17 mouse cellular contexts compared by ENCODE assay signal in genomic region chr5:114555424-114555823, GRCm38 (mm10). TPM values are rescaled to one million over a fixed set of nuclear protein-coding genes. Genes with fewer than 3 reads are reported as not detected.
DNase-seq lines count a peak whose midpoint lies in the region; ATAC-seq and TF ChIP-seq lines count a peak whose summit lies in the region.
"Had no signal": no experiment of that assay in that cellular context is flagged by ENCODE, and none has a peak within 500 bp of the region (broad histone marks: within the 10 kb centered on the region; RNA-seq: fewer than 3 reads in every experiment).

No protein-coding gene starts in this region.

- no peak overlapping the region for H3K27ac ChIP-seq in heart, adult 2 months
- H3K27ac ChIP-seq in liver, adult 2 months (replicated peaks; ENCODE audit: insufficient read depth, low read depth, low read length), result no peak overlapping the region
- H3K27ac ChIP-seq in liver, embryonic 12.5 days, result no peak overlapping the region
- H3K27ac ChIP-seq: forebrain, embryonic 13.5 days; limb, embryonic 13.5 days; lung, embryonic 15.5 days; midbrain, embryonic 15.5 days; neural tube, embryonic 12.5 days had no signal

- no peak for TF ChIP-seq POLR2A in heart, adult 2 months (IDR thresholded peaks at IDR 0.05; ENCODE audit: insufficient read depth, low read depth, low read length)
- TF ChIP-seq POLR2A in liver, adult 2 months (IDR thresholded peaks at IDR 0.05; ENCODE audit: extremely low read depth, insufficient read depth, low read length), result no peak

- no peaks in the 10 kb centered on the region for H3K27me3 ChIP-seq in heart, adult 2 months (ENCODE audit: control insufficient read depth, insufficient read depth, low read length)
- H3K27me3 ChIP-seq in liver, adult 2 months (ENCODE audit: control insufficient read depth, insufficient read depth, low read length), result no peaks in the 10 kb centered on the region
- no peaks in the 10 kb centered on the region for H3K27me3 ChIP-seq in liver, embryonic 12.5 days (replicated peaks)
- H3K27me3 ChIP-seq: forebrain, embryonic 13.5 days; lung, embryonic 15.5 days; midbrain, embryonic 15.5 days; neural tube, embryonic 12.5 days had no signal

- no peak for TF ChIP-seq EP300 in heart, adult 2 months (IDR thresholded peaks at IDR 0.05; ENCODE audit: insufficient read depth, low read depth, low read length)

- WGBS in heart, adult 2 months, result 97% methylated on average over 2 of the region's 2 CpGs
- 98% methylated on average over 2 of the region's 2 CpGs for WGBS in liver, adult 2 months
- 76% methylated on average over 2 of the region's 2 CpGs for WGBS in liver, embryonic 12.5 days (ENCODE audit: insufficient replicate concordance)

- no peaks in the 10 kb centered on the region for H3K4me1 ChIP-seq in heart, adult 2 months (ENCODE audit: control insufficient read depth, insufficient read depth, low read length)
- H3K4me1 ChIP-seq in liver, adult 2 months (ENCODE audit: control insufficient read depth, insufficient read depth, low read length), result peaks cover 33% of the 10 kb centered on the region
- H3K4me1 ChIP-seq in liver, embryonic 12.5 days, result peaks cover 28% of the 10 kb centered on the region

- DNase-seq in heart, adult 2 months, result no peak
- no peak for DNase-seq in heart, adult 11 months
- DNase-seq in liver, adult 2 months (ENCODE audit: extremely low read depth, low read depth, low spot score), result no peak
- DNase-seq in A20 (ENCODE audit: low read depth, low spot score), result peak; percentile 14
- peak; percentile 31 for DNase-seq in R1 (ENCODE audit: low read depth, low spot score)
- DNase-seq in adrenal gland, postnatal 25 days, result no peak
- no peak for DNase-seq in spleen, postnatal 36 days (ENCODE audit: low spot score in 2 of 2)
- DNase-seq: adrenal gland, adult 2 months; cerebellum, adult 11-12 months; cerebellum, postnatal 25 days; right cerebral cortex, postnatal 14 days had no signal

- intact Hi-C loops in heart, adult 2 months (cut with DNase I), result no loop called here

- H3K36me3 ChIP-seq in heart, adult 2 months (ENCODE audit: control insufficient read depth, insufficient read depth, low read length), result no peaks in the 10 kb centered on the region
- no peaks in the 10 kb centered on the region for H3K36me3 ChIP-seq in liver, adult 2 months (ENCODE audit: control insufficient read depth, insufficient read depth, low read length)
- H3K36me3 ChIP-seq in liver, embryonic 12.5 days, result no peaks in the 10 kb centered on the region
- H3K36me3 ChIP-seq: limb, embryonic 13.5 days; lung, embryonic 15.5 days; midbrain, embryonic 15.5 days; neural tube, embryonic 12.5 days had no signal

- H3K9ac ChIP-seq in heart, adult 2 months (ENCODE audit: low read depth, low read length), result no peak overlapping the region
- H3K9ac ChIP-seq in liver, adult 2 months (ENCODE audit: low read depth, low read length), result no peak overlapping the region
- no peak overlapping the region for H3K9ac ChIP-seq in liver, embryonic 12.5 days
- H3K9ac ChIP-seq: forebrain, embryonic 13.5 days; limb, embryonic 13.5 days; lung, embryonic 15.5 days; midbrain, embryonic 15.5 days; neural tube, embryonic 12.5 days had no signal

- peak; percentile 43 for TF ChIP-seq CTCF in heart, adult 2 months (IDR thresholded peaks at IDR 0.05)
- peak; percentile 28; the same call in 1 of the 2 replicates for TF ChIP-seq CTCF in liver, adult 2 months (IDR thresholded peaks at IDR 0.05; ENCODE audit: low read depth, low read length)

- H3K79me2 ChIP-seq in heart, adult 2 months (replicated peaks; ENCODE audit: control insufficient read depth, insufficient read depth, low read length), result no peaks in the 10 kb centered on the region
- no peaks in the 10 kb centered on the region for H3K79me2 ChIP-seq in liver, adult 2 months (ENCODE audit: control insufficient read depth, insufficient read depth, low read length)

- no peak overlapping the region for H3K4me3 ChIP-seq in heart, adult 2 months
- no peak overlapping the region for H3K4me3 ChIP-seq in liver, adult 2 months (ENCODE audit: insufficient read depth, low read depth, low read length)
- no peak overlapping the region for H3K4me3 ChIP-seq in liver, embryonic 12.5 days
- H3K4me3 ChIP-seq: forebrain, embryonic 13.5 days; limb, embryonic 13.5 days; lung, embryonic 15.5 days; midbrain, embryonic 15.5 days; neural tube, embryonic 12.5 days had no signal

- ATAC-seq in liver, embryonic 12.5 days, result no peak
- ATAC-seq: forebrain, embryonic 13.5 days; midbrain, embryonic 15.5 days had no signal

- H3K9me3 ChIP-seq in liver, embryonic 12.5 days (replicated peaks), result no peaks in the 10 kb centered on the region; the same call in 1 of the 2 replicates
- H3K9me3 ChIP-seq: lung, embryonic 15.5 days; midbrain, embryonic 15.5 days had no signal

- no peak overlapping the region for H3K4me2 ChIP-seq in liver, embryonic 12.5 days
- H3K4me2 ChIP-seq: forebrain, embryonic 13.5 days; limb, embryonic 13.5 days; lung, embryonic 15.5 days; midbrain, embryonic 15.5 days; neural tube, embryonic 12.5 days had no signal

RNA-seq across cellular contexts. Expression of gene Fam222a, which starts 12.4 kb away (rescaled TPM):
- total RNA-seq in heart, adult 2 months (2021), result 1 to 10 TPM; 2.1 to 5.0 TPM
- polyA plus RNA-seq in heart, adult 2 months (2012; rRNA removed), result 2.0 and 2.8 TPM in 2 replicates
- 0.09 and 0.60 TPM in 2 replicates for total RNA-seq in liver, adult 2 months (2014; rRNA removed)
- 1.2 and 1.4 TPM in 2 replicates for polyA plus RNA-seq in liver, adult 2 months (2012; rRNA removed)
- 1.3 and 1.4 TPM in 2 replicates for polyA plus RNA-seq in liver, embryonic 12.5 days (2016; fragmentation: Nextera tagmentation; extraction: Ambion mirVana)
- total RNA-seq in adrenal gland, postnatal 25 days (2021), result 26.9 and 39.8 TPM in 2 replicates

Comparison
In these comparisons a context has a peak if more than half of its experiments do, and no peak if none do; other contexts are left out.
1. DNase-seq: peak in A20 (single experiment) and R1 (single experiment); none in heart, adult 2 months (0 of 2), heart, adult 11 months (single experiment), liver, adult 2 months (single experiment), adrenal gland, postnatal 25 days (single experiment) and spleen, postnatal 36 days (0 of 2).